Mouse (Mus musculus) midbrain, embryonic 13.5 days (tissue): ENCODE measurements around the gene Susd4. TPM values are rescaled to one million over a fixed set of nuclear protein-coding genes. Genes with fewer than 3 reads are reported as not detected.

Experiments
- ATAC-seq: fragments of 200-750 bp; cut with Nextera tagmentation; 2 replicates; pipeline ENCODE4 v1.8.0; 2017; ENCODE audit warnings: mild to moderate bottlenecking, moderate TSS enrichment, moderate library complexity
- H3K27ac ChIP-seq: fragments of 300-500 bp; sonication (generic); 2 replicates; pipeline ENCODE4 v1.5.1; 2015; ENCODE audit warnings: inconsistent platforms, mild to moderate bottlenecking, moderate library complexity
- H3K27me3 ChIP-seq: fragments of 300-500 bp; sonication (generic); 2 replicates; pipeline ENCODE4 v1.6.1; 2015; ENCODE audit warnings: mild to moderate bottlenecking, inconsistent platforms
- H3K36me3 ChIP-seq: fragments of 300-500 bp; sonication (generic); 2 replicates; pipeline ENCODE4 v1.6.1; 2015; ENCODE audit warnings: mild to moderate bottlenecking, inconsistent platforms
- H3K4me1 ChIP-seq: fragments of 300-500 bp; sonication (generic); replicated peaks from 2 replicates; pipeline ENCODE4 v1.6.1; 2015; ENCODE audit warnings: inconsistent platforms
- H3K4me2 ChIP-seq: fragments of 300-500 bp; sonication (generic); replicated peaks from 2 replicates; pipeline ENCODE4 v1.6.1; 2015; ENCODE audit warnings: moderate library complexity, mild to moderate bottlenecking, inconsistent platforms
- H3K4me3 ChIP-seq: fragments of 300-500 bp; sonication (generic); replicated peaks from 2 replicates; pipeline ENCODE4 v1.5.1; 2015; ENCODE audit warnings: mild to moderate bottlenecking, inconsistent platforms
- H3K9ac ChIP-seq: fragments of 300-500 bp; sonication (generic); replicated peaks from 2 replicates; pipeline ENCODE4 v1.6.1; 2015; ENCODE audit warnings: mild to moderate bottlenecking, inconsistent platforms
- H3K9me3 ChIP-seq: fragments of 300-500 bp; sonication (generic); 2 replicates; pipeline ENCODE4 v1.6.1; 2016; ENCODE audit warnings: mild to moderate bottlenecking, inconsistent platforms
- WGBS: fragments of 180-500 bp; shearing (Covaris S2); methylation state at CpG from one replicate; pipeline ENCODE4 v1.1.7; 2015; 5-methylcytosine and 5-hydroxymethylcytosine counted together
- polyA plus RNA-seq: library from polyadenylated mRNA; unstranded; fragments of >200 nt; fragmentation: Nextera tagmentation; extraction: Ambion mirVana; gene quantifications from 2 replicates; pipeline ENCODE4 v1.2.1, GENCODE M21; 2015

Gene Susd4
- polyA plus RNA-seq, 1 experiment from 2014 or later, result 49.0 TPM

DNA sequence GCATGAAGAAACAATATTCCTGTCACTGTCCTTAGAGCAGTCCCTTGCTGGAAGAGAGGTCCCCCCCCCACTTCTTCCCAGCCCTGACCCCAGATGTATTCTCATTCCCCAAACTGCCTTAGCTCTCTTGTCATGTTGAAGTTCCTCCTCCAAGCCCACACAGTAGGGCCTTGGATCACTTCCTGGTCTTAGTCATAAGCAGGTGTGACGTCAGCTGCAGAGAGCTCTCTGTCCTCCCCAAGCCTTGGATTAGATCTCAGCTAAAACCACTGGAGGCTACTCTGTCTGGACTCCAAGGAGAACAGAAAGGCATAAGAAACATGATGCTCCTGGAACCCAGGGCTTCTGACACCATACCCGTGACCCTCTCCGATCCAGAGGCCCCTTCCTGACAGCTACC, 104.2 kb downstream of the Susd4 start:
- Histone ChIP-seq H3K4me3 (no peak overlapping the region), H3K9ac (no peak overlapping the region), H3K27ac (peak overlapping the region; percentile 85), H3K4me1 (peaks cover 30% of the 10 kb centered on the region), H3K27me3 (no peaks in the 10 kb centered on the region), H3K4me2 (no peak overlapping the region), H3K36me3 (no peaks in the 10 kb centered on the region), H3K9me3 (no peaks in the 10 kb centered on the region)
- ATAC-seq, result no peak
- WGBS, result 97% methylated on average over 3 of the region's 3 CpGs

DNA sequence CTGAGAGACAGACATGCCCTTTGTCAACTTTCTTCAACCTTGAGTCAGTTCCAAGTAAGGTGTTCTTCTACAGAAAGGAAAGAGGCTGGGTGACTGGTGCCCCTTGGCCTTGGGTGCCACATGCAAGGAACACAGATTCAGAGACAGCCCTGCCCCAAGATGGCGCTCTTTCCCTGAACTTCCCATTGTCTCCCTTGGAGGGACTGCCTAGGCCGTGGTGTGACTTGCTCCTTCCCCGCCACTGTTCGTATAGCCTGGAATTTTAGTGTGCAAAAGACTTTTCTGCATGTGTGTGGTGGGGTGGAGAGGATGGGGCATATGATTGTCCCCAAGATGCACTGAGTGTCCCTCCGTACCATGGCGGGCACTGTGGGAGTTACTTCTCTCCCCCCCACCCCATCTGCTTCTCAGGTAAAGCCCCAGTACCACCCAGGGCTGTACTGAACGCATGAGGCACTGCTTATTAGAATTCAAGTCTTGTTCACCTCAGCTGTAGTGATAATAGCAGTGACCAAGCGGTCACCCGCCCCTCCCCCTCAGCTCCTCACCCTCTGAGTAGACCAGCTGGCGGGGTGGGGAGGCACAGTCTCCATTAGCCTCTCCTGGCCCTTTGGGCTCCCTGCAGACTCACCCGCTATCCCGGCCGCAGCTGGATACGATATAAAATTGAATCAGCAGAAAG, 104.9 kb downstream of the Susd4 start:
- no peak overlapping the region; the same call in 1 of the 2 replicates for H3K9ac ChIP-seq
- H3K4me2 ChIP-seq, result peak overlapping the region; percentile 38
- no peak overlapping the region for H3K4me3 ChIP-seq
- no peaks in the 10 kb centered on the region for H3K9me3 ChIP-seq
- peak; percentile 95 for ATAC-seq
- H3K27me3 ChIP-seq, result no peaks in the 10 kb centered on the region
- peaks cover 28% of the 10 kb centered on the region for H3K4me1 ChIP-seq
- WGBS, result 27% methylated on average over 14 of the region's 14 CpGs
- H3K27ac ChIP-seq, result peak overlapping the region; percentile 85
- H3K36me3 ChIP-seq, result no peaks in the 10 kb centered on the region

DNA sequence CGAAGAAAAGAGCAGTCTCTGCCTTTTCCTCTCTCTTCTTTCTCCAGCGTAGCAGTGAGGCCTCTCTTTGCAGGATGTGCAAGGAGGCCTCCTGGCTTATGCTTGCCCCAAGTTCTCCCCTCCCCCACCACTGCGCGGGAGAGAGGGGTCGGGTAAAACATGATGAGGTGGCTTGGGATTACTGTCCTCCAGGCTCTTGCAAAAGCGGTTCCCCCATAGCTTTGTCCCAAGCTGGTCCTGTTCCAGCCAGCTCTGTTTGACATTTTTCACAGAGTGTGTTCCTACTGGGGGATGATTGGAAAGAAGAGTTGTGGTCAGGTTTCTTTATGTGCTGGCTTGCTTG, 105.4 kb downstream of the Susd4 start:
- Histone ChIP-seq H3K27ac (peak overlapping the region; percentile 85), H3K9ac (no peak overlapping the region; the same call in 1 of the 2 replicates), H3K36me3 (no peaks in the 10 kb centered on the region), H3K4me3 (no peak overlapping the region), H3K27me3 (no peaks in the 10 kb centered on the region), H3K9me3 (no peaks in the 10 kb centered on the region), H3K4me1 (peaks cover 28% of the 10 kb centered on the region), H3K4me2 (peak overlapping the region; percentile 38)
- ATAC-seq, result peak; percentile 68; the same call in 1 of the 2 replicates
- WGBS, result 11% methylated on average over 6 of the region's 6 CpGs

DNA sequence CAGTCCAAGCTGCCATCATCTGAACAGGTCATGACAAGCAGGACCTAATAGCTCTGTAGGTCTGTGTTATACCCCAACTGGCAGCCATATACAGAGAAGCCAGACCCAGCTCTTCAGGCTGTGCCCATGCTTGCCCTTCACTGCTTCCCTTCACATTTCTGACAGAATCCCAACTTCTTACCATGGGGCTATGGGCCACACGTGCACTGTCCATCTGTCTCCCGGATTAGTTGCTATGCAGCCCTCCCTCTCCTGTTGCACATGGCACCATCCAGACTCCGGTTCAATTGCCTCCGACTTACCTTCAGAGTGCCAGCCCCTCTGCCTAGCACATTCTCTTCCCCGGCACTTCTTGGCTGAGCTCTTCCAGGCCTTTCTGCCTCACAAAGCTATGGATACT, 114.5 kb downstream of the Susd4 start:
- no peak overlapping the region for H3K4me3 ChIP-seq
- H3K9ac ChIP-seq, result no peak overlapping the region
- H3K4me1 ChIP-seq, result 0 out of 2 replicates have a peak, but pooled peaks cover 6% of the 10 kb centered on the region
- H3K4me2 ChIP-seq, result no peak overlapping the region
- no peaks in the 10 kb centered on the region; the same call in 1 of the 2 replicates for H3K36me3 ChIP-seq
- no peaks in the 10 kb centered on the region for H3K27me3 ChIP-seq
- H3K27ac ChIP-seq, result no peak overlapping the region
- no peaks in the 10 kb centered on the region for H3K9me3 ChIP-seq
- no peak for ATAC-seq
- WGBS, result 91% methylated on average over 5 of the region's 5 CpGs

DNA sequence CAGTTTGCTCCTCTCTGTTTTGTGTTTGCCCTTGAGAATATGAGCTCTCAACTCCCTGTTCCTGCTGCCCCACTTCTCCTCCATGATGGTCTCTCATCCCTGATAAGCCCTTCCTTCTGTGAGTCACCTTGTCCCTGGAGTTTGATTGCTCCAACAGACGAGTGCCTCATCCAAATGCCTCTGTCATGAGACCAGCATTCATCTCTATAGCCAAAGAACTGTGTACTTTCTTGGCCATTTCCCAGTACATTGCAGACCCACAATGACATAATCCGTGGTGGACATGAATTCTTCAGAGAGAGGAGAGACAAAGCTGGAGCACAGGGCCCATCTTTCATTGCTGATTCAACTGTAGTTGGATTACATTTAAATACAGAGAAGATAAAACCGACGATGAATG, 115.1 kb downstream of the Susd4 start:
- Histone ChIP-seq H3K9me3 (no peaks in the 10 kb centered on the region), H3K4me3 (no peak overlapping the region), H3K4me2 (no peak overlapping the region), H3K9ac (no peak overlapping the region), H3K27ac (no peak overlapping the region), H3K4me1 (0 out of 2 replicates have a peak, but pooled peaks cover 6% of the 10 kb centered on the region), H3K27me3 (no peaks in the 10 kb centered on the region), H3K36me3 (no peaks in the 10 kb centered on the region; the same call in 1 of the 2 replicates)
- ATAC-seq, result no peak
- 83% methylated on average over 4 of the region's 4 CpGs for WGBS

DNA sequence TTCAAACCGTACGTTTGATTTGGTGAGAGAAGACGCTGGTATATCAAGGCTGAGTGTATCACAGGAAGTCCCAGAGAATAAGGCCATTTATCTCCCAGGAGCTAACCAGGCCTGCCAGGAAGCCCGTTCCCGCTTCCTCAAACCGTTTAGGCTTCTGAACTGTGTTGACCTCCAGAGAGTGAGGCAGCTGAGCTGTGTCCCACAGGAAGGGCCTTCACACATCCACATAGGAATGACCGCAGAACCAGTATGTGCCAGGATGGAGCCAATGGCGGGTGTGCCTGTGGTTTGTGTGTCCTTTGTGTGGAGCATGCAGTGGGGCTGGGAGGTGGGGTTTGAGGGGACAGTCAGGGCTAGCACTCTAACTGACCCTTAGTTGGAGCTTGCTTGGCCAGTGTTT, 117.6 kb downstream of the Susd4 start:
- H3K4me2 ChIP-seq, result no peak overlapping the region
- no peak for ATAC-seq
- H3K4me3 ChIP-seq, result no peak overlapping the region

DNA sequence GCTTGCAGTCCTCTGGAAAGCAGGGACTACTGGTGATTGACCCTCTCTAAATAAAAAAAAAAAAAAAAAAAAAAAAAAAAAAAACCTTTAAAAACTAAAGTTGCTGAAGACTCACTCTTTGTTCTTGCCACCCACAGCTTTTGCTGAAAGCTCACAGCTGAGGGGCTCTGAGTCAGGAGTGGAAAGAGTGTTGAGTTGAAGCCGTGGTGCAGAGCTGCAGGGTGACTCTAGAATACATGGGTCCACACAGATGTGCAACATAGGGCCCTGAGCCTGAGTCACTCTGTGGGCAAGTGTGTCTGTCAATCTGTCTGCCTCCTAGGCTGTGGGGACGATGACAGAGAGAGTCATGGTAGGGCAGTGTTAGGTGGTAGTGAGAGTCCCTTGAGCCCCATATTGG, 119.0 kb downstream of the Susd4 start:
- 0 out of 2 replicates have a peak, but pooled peaks cover 6% of the 10 kb centered on the region for H3K4me1 ChIP-seq
- H3K4me3 ChIP-seq, result no peak overlapping the region
- no peak overlapping the region for H3K27ac ChIP-seq
- no peaks in the 10 kb centered on the region for H3K9me3 ChIP-seq
- no peak for ATAC-seq
- 84% methylated on average over 2 of the region's 2 CpGs for WGBS
- peaks cover 3% of the 10 kb centered on the region; the same call in 1 of the 2 replicates for H3K36me3 ChIP-seq
- H3K9ac ChIP-seq, result no peak overlapping the region
- H3K4me2 ChIP-seq, result no peak overlapping the region
- H3K27me3 ChIP-seq, result no peaks in the 10 kb centered on the region

More for the DNA sequence above, 117.6 kb downstream of the Susd4 start:
- Histone ChIP-seq H3K27ac (no peak overlapping the region), H3K27me3 (no peaks in the 10 kb centered on the region), H3K36me3 (no peaks in the 10 kb centered on the region; the same call in 1 of the 2 replicates), H3K9ac (no peak overlapping the region), H3K9me3 (no peaks in the 10 kb centered on the region), H3K4me1 (0 out of 2 replicates have a peak, but pooled peaks cover 6% of the 10 kb centered on the region)
- 96% methylated on average over 8 of the region's 8 CpGs for WGBS

DNA sequence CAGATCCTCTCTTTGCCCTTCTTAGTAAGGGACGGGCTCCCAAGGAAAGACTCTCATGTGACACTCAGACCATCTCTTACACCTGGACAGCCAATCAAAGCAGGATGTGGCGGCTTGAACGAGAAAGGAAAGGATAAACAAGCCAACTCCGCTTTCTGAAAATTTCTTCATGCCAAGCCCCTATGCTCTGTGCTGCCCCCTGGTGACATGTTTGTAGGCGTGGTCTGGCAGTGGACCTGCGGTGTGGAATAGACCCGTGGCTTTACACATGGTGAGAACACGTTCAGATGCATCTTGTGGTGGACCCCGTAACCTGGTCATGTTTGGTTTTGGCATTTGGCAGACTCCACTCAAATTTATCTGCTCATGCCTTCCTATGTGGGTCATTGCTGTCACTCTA, 132.0 kb downstream of the Susd4 start:
- Histone ChIP-seq H3K4me3 (no peak overlapping the region), H3K4me1 (peaks cover 12% of the 10 kb centered on the region), H3K4me2 (no peak overlapping the region), H3K9me3 (no peaks in the 10 kb centered on the region), H3K27me3 (no peaks in the 10 kb centered on the region), H3K9ac (no peak overlapping the region), H3K36me3 (peaks cover 4% of the 10 kb centered on the region; the same call in 1 of the 2 replicates), H3K27ac (no peak overlapping the region)
- 66% methylated on average over 9 of the region's 9 CpGs for whole genome bisulfite sequencing
- no peak for ATAC-seq

DNA sequence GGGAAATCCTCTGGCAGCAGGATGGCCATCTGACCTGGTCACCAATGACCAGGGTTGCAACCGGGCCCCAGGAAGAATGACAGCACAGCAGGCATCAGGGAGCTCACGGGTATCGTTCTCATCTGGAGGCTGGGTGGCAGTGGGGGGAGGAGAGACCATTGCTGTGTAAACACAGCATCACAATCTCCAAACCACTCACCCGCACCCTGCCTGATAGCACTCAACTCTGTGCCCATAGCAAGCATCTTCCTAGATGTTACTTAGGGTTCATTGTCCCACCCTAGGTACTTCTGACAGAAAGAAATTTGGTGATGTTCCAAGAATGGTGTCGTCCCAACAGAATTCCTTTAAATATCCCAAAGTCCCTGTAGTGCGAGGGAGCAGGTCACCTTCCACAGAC, 133.4 kb downstream of the Susd4 start:
- H3K9me3 ChIP-seq, result no peaks in the 10 kb centered on the region
- H3K4me2 ChIP-seq, result no peak overlapping the region
- no peaks in the 10 kb centered on the region for H3K27me3 ChIP-seq
- no peak overlapping the region for H3K4me3 ChIP-seq
- peaks cover 12% of the 10 kb centered on the region for H3K4me1 ChIP-seq
- H3K27ac ChIP-seq, result peak overlapping the region; percentile 37; the same call in 1 of the 2 replicates
- 0 out of 2 replicates have a peak, but pooled peaks have one; percentile 55 for ATAC-seq
- peaks cover 3% of the 10 kb centered on the region; the same call in 1 of the 2 replicates for H3K36me3 ChIP-seq
- no peak overlapping the region for H3K9ac ChIP-seq
- 76% methylated on average over 6 of the region's 6 CpGs for WGBS

DNA sequence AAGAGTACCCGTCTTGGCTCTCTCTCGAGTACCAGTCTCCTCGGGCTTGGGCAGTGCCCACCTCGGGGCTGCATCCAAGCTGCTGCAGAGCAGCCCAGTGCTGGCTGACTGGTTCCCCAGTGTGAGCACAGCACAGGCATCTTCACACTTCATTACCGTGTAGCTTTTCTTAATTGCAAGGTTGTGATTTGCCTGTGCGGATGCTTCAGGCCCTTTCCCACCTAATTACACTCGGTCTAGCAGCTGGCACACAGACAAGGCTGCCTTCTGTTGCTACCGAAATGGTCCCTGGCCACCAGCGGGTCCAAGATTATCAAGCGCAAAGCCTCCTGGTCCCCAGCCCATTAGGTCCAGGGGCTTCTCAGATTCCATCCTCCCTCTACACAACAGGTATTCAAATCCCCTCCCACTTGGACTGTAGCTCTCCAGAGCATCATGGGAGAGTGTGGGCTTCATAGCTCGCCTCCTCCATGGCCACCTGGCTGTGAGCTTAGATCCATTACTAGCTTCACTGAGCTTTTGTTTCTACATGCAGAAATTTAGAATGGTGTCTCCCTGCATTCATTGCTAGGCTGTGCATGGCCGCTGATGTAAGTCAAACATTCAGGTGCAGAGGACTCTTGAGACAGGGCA, 134.0 kb downstream of the Susd4 start:
- no peaks in the 10 kb centered on the region for H3K36me3 ChIP-seq
- no peak overlapping the region for H3K4me3 ChIP-seq
- peaks cover 12% of the 10 kb centered on the region for H3K4me1 ChIP-seq
- WGBS, result 67% methylated on average over 12 of the region's 12 CpGs
- H3K27me3 ChIP-seq, result no peaks in the 10 kb centered on the region
- H3K4me2 ChIP-seq, result no peak overlapping the region
- peak overlapping the region; percentile 37 for H3K27ac ChIP-seq
- H3K9ac ChIP-seq, result no peak overlapping the region
- H3K9me3 ChIP-seq, result no peaks in the 10 kb centered on the region
- peak; percentile 69 for ATAC-seq

DNA sequence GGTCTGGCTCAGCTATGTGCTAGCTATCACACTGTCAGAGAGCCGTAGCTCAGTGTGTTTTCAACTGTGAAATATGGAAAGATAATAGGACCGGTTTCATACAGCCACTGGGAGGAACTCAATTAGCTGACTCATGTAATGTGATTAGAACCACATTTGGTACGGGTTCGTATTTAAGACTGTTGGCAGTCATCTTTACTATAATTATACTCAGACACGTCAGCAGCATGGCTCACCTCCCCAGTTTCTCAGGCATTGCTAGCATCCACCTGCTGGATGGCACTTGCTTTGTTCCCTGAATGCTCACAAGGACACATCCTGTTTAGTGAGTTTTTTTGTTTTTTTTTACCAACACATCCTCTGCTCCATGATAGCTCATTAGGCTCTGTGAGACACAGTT, 138.4 kb downstream of the Susd4 start:
- ATAC-seq, result no peak
- Histone ChIP-seq H3K36me3 (no peaks in the 10 kb centered on the region), H3K9ac (no peak overlapping the region), H3K4me2 (no peak overlapping the region), H3K9me3 (0 out of 2 replicates have a peak, but pooled peaks cover 3% of the 10 kb centered on the region), H3K4me1 (peaks cover 10% of the 10 kb centered on the region), H3K27me3 (no peaks in the 10 kb centered on the region), H3K27ac (no peak overlapping the region), H3K4me3 (no peak overlapping the region)
- WGBS, result 66% methylated on average over 5 of the region's 5 CpGs

DNA sequence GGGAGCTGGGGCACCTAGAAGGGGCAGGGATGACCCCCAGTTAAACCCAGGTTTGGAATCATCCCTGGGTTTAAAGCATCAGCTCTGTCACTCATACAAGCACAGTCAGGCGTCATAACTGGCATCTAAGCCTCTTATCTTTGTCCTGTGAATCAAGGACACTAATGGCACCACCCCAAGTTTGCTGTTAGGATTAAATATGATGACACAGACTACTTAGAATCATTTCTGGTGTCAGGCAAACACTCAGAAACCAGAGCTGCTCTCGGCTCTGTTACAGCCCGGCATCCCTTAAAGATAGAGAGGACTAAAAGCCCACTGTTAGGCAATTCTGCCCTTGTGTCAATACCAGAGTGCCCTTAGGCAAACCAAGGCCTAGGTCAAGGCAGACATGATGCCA, 139.2 kb downstream of the Susd4 start:
- Histone ChIP-seq H3K36me3 (no peaks in the 10 kb centered on the region), H3K4me3 (no peak overlapping the region), H3K4me2 (no peak overlapping the region), H3K9me3 (0 out of 2 replicates have a peak, but pooled peaks cover 3% of the 10 kb centered on the region), H3K27ac (no peak overlapping the region), H3K9ac (no peak overlapping the region), H3K4me1 (peaks cover 6% of the 10 kb centered on the region), H3K27me3 (no peaks in the 10 kb centered on the region)
- no peak for ATAC-seq
- 81% methylated on average over 3 of the region's 3 CpGs for WGBS
